Mouse (Mus musculus) gonadal fat pad, adult 2 months (tissue): ENCODE measurements at regions not wholly inside any gene's neighbourhood (a gene's known extent, or its start where the extent isn't known, plus 50 kb on each side); places are given as distances from the start of the nearest gene placed in this dataset.
A peak's percentile ranks its signal among the peaks of the same experiment; 100 is the strongest.

Experiments used
- DNase-seq: peaks from one replicate; pipeline ENCODE4 v3.0.0-alpha.2; 2012; ENCODE audit warnings: low read depth

DNA sequence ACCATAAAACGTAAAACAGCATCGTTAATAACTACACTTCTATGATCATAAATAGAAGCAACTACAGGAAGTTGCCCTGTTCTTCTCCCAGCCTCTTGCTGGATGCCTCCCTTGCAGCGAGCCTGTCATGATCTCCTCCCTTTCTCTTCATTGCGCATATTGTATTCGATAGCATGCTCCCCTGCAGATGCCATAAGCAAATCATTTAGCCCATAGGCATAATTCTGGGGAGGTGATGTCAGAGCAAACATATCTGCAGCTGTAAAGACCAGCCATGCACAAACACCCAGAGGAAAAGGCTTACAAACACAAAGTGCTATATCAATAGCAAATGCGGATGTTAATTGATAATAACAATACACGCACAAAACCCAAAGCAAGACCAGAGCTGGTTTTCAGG is 155.7 kb upstream of the Kif2a start:
- DNase-seq = no peak

- DNase-seq = no peak
These were observed 154.0 kb upstream of the Kif2a start for GRCm38 (mm10) chr13:107175891-107176290.

GRCm38 (mm10) chr13:107168599-107169149 is 146.7 kb upstream of the Kif2a start:
- DNase-seq = no peak

GRCm38 (mm10) chr13:107167856-107168598 is 146.1 kb upstream of the Kif2a start:
- no peak for DNase-seq

GRCm38 (mm10) chr13:107151548-107151947 is 129.6 kb upstream of the Kif2a start:
- no peak for DNase-seq

- DNase-seq = no peak
These were observed 119.3 kb upstream of the Kif2a start for GRCm38 (mm10) chr13:107141209-107141608.

GRCm38 (mm10) chr13:107134125-107134524 is 112.2 kb upstream of the Kif2a start:
- no peak for DNase-seq

- no peak for DNase-seq
These were observed 104.7 kb upstream of the Kif2a start for GRCm38 (mm10) chr13:107126636-107127035.

DNA sequence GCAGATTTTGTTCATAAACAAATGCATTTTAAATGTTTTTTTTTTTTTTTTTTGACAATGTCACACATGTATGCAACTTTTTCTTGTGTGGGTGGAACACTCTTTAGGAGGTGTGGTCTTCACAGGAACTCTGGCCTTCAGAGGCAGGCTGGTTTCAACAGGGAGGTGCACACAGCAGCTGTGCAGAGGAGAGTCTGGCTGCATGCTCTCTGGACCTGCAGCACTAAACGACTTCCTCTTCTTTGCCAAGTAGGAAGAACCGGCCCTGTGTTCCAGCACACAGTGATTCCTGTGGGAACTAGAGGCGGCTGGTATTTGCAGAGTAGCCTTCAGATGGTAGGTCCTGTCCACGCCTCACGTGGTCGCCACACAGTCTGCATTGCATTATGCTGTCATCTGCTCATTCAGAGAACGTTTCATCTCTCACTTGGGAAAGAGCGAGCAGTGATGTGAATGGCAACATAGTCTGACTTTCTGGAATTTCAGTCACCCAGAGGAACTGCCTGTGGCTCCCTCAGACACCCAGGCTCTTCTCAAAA is 102.3 kb upstream of the Kif2a start:
- no peak for DNase-seq

DNA sequence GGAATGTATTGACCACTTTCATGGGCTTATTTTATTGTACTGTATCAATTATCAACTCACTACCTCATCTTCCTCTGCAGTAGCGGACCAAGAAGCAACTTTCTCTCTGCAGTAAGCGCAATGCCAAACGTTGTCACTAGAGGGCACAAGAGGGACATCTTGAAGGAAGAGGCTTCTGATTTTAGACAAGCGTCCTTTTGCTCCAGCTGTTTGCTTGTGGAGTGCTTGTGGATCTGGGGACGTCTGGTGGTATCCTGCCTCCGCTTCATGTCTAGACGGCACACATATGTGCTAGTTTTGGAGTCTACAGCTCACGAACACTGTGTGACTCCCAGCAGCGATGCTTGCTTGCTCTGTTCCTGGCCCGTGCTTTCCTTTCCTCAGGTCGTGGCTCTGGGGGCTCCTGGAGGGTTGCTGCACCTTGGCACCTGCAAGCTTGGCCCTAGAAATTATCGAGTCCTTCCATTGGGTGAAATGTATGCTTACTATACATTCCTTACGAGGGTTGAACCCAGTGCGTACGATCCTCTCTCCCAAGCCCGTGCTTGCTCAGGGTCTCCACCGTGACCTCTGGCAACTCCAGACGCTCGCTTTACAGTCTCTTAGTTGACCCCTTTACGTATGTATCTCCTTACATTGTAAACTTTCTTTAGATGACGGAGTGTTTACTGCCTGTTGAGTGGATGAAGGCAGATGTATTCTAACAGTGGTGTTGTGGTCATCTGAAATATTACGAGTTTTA is 92.2 kb upstream of the Kif2a start:
- DNase-seq = peak; percentile 16

- no peak for DNase-seq
These were observed 86.1 kb upstream of the Kif2a start for GRCm38 (mm10) chr13:107108045-107108444.

GRCm38 (mm10) chr13:107107572-107107971 is 85.6 kb upstream of the Kif2a start:
- DNase-seq = no peak

DNA sequence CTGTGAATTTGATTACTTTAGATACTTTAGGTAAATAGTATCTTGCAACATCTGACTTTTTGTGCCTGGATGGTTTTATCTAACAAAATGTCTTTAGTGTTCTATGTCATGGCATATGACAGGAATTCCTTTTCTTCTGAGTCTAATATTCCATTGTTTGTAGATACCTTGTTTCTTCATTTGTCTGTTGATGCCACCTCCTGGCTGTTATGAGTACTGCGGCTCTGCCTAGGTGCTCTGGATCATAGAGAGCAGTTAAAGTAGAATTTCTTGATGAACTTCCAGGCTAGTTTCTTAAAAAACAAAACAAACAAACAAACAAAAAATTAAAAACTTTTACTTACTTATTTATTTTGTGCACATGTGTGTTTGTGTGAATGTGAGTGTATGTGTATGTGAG is 83.6 kb upstream of the Kif2a start:
- no peak for DNase-seq

DNA sequence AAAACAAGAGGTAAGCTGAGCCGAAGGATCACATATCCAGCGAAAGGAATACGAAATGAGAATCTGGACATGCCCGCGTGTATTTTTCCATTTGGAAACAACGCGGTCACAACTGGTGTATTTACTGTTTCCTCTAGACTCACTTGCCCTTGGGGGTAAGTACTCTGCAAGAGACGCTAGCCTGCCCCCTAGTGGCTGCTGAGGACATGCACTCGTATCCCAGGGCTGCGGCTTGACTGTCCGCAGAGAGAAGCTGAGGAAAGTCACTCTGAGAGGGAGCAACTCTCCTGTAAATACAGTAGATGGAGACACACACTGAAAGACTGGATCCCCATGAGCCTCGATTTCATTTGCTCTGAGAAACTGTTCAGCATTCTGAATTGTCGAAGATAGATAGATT is 79.7 kb upstream of the Kif2a start:
- peak; percentile 9 for DNase-seq

- DNase-seq = no peak
These were observed 79.0 kb upstream of the Kif2a start for GRCm38 (mm10) chr13:107100852-107101325.

- no peak for DNase-seq
These were observed 78.2 kb upstream of the Kif2a start for GRCm38 (mm10) chr13:107100116-107100515.

DNA sequence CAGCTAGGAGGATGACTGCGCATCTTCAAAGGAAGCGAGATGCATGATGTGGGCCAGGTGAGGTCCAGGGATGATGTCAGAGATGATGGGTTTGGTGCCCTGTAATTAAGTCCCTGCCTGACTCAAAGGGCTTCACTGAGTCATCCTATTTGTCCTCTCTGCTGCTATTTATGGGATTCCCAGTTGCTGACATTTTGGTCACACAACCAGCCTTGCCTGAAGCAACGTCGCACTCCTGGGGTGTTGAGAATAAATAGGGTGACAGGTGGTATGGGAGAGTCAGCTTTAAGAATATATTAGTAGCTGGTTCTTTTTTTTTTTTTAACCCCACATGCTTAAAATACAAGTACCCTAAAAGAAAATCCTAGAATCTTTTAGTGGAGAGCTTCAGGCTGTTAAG is 75.1 kb upstream of the Kif2a start:
- DNase-seq = no peak

- no peak for DNase-seq
These were observed 73.2 kb upstream of the Kif2a start for GRCm38 (mm10) chr13:107094976-107095716.

DNA sequence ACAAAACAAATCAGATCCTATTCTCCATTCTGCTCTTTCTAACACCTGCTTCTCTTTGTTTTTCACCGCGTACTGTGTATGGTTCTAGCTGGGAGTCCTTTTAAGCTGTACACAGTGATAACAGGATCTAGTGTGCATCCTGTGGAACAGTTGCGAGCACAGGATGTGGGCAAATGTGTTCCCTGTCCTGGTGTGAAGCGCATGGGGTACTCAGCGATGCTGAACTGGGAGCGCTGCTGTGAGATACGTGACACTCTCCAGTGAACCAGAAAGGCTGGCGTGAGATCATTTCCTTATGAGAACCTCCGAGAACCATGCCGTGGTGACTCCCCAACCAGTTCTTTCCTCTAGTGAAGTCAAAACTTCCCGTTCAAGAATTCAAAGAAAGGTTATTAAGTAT is 72.6 kb upstream of the Kif2a start:
- DNase-seq = no peak

GRCm38 (mm10) chr13:107093683-107094082 is 71.8 kb upstream of the Kif2a start:
- no peak for DNase-seq

DNA sequence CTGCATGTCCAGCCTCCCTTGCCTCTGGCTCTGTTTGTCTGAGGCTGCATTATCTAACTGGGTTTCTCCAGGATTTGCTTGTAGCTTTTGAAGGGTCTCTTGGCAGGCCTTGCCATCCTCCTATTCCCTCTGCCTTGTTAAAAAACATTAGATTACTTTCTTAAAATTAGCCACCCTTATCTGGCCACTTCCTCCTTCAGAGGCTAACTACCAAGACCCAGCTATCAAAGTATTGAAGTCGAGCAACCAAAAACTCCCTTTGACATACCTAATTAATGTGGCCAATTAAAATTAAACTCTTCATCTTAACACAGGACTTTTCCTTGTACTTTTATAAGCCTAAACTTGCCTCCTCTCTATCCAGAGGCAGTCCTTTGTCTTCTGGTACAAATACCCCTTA is 66.3 kb upstream of the Kif2a start:
- no peak for DNase-seq

DNA sequence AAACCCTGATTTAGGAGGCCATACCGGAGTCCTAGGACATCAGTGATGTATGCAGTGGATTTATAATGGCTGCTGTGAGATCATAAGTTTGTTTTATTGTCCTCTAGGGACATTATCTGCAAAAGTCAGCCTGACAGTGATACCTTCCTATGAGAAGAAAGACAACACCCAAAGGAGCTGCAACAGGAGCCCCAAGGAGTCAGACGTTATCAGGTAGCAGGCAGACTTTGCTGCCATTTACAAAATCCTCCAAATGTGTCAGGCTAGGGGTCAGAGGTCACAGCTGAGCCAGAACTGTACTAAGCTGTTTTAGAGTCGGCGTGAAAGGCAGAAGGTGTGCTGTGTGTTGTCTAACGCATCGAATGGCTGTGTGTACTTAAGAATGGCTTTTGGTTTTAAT is 65.4 kb upstream of the Kif2a start:
- DNase-seq = no peak
